Mouse (Mus musculus) right cerebral cortex, adult 2 months (tissue): Measurements from ENCODE around the gene Comtd1.

Source experiments
- DNase-seq, 2 experiments: peaks; one replicate each; pipeline ENCODE4 v3.0.0; 2021 to 2022; ENCODE audit warnings: low spot score in 2 of 2

Gene Comtd1

DNA sequence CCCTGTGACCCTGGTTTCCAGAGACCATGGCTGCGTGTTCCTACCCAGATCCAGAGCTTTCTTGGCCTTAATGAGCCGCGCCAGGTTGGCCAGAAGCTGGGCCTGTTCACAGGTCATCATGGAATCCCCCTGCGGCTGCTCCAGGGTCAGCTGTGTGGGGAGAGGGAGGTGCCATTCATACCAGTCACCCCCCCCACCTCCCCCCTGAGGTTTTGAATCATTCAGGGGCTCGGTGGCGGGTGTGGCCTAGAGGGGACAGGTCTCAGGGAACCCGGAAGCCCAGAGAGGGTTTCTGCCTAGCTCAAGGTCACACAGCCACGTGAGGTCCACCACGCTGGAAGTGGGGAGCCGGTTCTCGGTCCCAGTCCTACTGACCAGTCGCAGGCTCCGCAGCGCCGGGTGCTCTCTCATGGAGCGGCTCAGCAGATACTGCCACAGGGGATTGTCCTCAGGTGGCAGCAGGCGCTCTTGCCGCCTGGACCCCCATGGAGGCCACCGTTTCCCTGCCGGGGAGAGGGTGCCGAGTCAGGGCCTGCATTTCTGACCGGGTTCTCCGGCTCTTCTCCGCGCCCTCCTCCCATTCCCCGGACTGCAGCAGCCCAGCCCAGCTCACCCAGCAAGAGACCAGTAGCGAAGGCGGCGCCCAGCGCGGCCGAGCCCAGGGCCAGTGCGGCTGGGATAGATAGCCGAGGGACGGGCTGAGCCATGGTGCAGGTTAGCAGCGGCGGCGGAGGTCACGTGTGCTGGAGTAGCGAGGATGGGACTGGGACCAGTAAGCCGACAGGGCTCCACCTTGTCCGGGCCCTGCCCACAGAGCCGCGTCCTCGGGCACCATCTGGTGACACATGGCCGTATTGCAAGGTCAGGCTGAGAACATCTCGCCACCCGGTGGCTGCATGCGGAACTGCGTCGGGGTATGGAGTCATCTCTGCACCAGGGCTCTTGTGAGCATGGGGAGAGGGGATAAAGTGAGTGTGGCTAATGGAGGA, at the start of gene Comtd1:
Comtd1 (minus strand) TSS at position 812 of the 989 bp plus-strand sequence.
- DNase-seq, result peak; percentile 97 to 98

- DNase-seq, result no peak
Measured at GRCm38 (mm10) chr14:21892341-21892659, 43.5 kb upstream of the Comtd1 start.

- DNase-seq, result no peak
Measured at GRCm38 (mm10) chr14:21891581-21892340, 43.0 kb upstream of the Comtd1 start.

- no peak for DNase-seq
Measured at GRCm38 (mm10) chr14:21890430-21890829, 41.7 kb upstream of the Comtd1 start.

GRCm38 (mm10) chr14:21866816-21867215, 18.0 kb upstream of the Comtd1 start:
- no peak for DNase-seq

DNA sequence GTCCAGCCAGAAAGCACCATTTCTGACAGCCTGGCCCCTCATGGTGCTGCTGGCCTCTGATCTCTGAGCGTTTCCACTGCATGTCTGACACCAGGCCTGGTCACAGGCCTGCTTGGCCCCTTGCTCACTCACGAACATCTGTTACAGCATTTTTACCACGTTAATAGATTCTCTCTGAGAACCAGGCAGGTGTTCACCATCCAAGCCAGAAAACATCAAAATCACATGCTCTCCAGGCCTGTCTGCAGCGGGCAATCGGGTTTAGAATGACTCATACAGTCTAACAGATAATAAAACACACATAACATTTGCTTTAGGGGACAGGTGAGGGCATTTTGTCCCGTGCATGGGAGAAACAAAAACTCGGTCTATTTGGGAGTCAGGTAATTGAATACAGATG, 17.5 kb upstream of the Comtd1 start:
- no peak for DNase-seq

GRCm38 (mm10) chr14:21856886-21857285, 8.1 kb upstream of the Comtd1 start:
- DNase-seq, result no peak

- no peak for DNase-seq
Measured at GRCm38 (mm10) chr14:21855961-21856360, 7.2 kb upstream of the Comtd1 start.

GRCm38 (mm10) chr14:21854271-21854670, 5.5 kb upstream of the Comtd1 start:
- no peak for DNase-seq

GRCm38 (mm10) chr14:21853456-21854109, 4.8 kb upstream of the Comtd1 start:
- peak; percentile 72 to 80 for DNase-seq

DNA sequence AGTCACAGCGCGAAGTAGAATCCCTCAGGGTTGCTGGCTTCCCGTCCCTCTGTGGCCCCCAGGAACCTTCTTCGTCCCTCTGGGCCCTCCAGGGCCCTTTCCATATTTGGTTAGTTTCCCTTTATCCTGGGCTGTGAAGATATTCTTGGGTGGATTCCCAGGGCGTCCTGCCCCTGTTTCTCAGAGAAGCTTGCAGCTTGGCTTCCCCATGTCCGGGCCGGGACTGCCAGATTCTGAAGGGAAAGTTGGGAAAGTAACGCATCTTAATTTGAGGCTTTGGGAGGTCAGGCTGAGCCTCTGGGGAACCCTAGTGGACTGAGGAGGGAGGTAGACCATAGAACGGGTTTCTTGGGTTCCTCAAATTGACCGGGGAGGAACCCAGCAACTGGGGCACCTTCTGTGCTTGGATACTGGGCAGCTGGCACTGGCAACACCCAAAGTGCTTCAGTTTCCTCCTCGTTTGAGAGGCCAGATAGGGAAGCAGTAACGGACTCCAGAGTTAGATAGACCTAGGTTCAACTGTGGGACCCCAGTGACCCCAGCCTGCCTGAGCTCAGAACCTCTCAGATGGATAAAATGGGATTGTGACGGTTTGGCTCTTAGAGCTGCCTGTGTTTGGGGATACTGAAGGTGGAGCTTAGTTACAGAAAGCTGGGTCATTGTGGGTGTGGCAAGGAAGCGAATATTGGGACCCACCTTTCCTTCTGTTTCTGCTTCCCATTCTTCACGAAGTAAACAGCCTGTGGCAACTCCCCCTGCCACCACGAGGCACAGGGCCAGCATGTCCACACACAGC, 3.4 kb upstream of the Comtd1 start:
- no peak for DNase-seq

- DNase-seq, result no peak
Measured at GRCm38 (mm10) chr14:21850419-21851127, 1.8 kb upstream of the Comtd1 start.

DNA sequence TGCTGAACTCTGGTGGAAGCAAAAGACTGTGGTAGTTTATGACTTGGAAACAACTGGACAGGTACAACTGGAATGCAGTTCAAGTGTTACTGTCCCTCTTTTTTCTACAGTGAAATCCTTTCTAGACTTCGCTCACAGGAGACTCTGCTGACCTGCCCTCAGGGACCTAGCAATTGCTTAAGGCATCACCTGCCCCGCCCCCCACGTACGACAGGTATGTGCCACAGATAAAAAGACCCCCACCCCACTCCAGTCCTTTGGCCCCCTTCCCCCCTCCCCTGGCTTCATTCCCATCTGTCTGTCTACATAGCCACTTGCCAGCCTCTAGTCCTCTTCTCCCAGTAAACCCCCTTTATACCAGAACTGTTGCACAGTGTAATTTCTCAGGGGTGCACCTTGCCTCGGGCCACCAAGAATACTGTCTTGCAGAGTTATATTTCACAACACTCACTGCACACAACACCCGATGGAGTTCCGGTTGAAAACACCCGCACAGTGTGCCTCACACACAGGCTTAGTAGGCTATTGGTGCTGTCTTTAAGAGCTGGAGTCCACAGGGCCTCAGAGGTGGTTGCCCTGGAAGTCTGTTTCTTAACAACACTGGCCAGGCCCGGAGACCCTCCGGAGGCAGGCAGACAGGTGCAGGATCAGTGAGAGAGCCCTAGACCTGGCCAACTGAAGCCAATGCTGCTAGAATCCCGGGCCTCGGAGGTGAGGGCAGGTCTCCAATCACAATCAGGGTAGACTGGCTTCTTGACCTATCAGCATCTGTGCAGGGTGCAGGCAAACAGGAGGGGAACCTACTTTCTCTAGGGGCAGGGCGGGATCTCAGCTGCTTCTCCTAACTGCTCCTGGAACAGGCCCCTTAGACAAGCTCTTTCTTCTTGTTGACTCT, 994 bp upstream of the Comtd1 start:
- DNase-seq, result no peak

- DNase-seq, result peak; percentile 57 to 60
Measured at GRCm38 (mm10) chr14:21847381-21848165, 1.2 kb downstream of the Comtd1 start.

DNA sequence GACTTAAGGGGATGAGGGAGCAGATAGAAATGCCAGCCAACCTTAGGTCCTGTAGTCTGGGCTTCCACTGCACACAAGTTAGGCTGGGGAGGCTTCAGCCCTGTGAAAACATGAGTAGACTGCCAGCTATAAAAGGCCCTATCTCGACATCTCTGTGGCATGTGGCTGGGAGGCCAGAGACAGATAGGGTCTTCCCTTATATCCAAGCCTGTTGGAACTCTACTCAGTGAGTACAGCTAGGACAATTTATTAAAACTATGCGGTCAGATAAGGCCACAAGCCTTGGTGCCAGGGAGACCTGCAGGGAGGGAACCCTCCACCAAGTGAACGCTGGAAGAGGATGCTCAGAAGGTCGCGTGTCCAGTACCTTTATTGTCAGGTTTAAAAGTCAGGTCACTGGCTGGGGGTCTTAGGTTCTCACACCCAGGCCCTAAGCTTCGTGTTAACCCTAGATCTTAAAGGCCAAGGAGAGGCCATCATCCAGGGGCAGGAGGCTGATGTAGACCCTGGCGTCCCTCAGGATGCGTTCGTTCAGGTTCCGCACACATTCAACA, 1.9 kb downstream of the Comtd1 start:
- DNase-seq, result no peak

DNA sequence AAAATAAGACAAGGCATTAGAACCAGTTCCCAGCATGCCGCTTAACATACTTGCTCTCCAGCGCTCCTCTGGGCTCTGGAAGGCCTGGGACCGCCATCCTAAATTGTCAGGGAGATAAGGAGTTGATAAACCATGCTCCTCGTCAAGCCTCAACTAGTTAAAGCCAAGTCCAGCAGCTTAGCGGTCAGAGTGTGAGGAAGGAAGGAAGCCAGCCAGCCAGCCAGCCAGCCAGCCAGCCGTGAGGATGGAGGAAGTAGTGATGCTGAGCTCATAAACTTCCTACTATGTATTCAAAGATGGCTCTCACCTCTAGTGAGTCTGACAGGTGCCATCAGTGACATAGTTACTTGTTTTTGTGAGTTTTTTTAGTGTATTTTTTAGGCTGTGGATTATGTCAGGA, 5.5 kb downstream of the Comtd1 start:
- DNase-seq, result no peak

GRCm38 (mm10) chr14:21841819-21842592, 6.8 kb downstream of the Comtd1 start:
- no peak for DNase-seq
